Mouse (Mus musculus) c-Kit-negative CD71-positive TER-119-positive erythroid progenitor cells, embryonic 14.5 days (primary cell): Measurements from ENCODE around the gene Snw1.
A peak's percentile ranks its signal among the peaks of the same experiment; 100 is the strongest.
"Not testable (repeated sequence)": the region's sequence is repeated elsewhere in the genome, so short reads cannot be mapped to it uniquely, and the experiment has no call there.

ENCODE experiments used
- DNase-seq: peaks from one replicate; pipeline ENCODE4 v3.0.0-alpha.2; 2013; ENCODE audit warnings: low read depth, low spot score

Gene Snw1

GRCm38 (mm10) chr12:87471964-87472786, at the start of gene Snw1:
Gene Snw1, minus strand, starts transcription at chr12:87472274.
- peak; percentile 87 for DNase-seq

- not testable (repeated sequence) for DNase-seq
Measured at GRCm38 (mm10) chr12:87519616-87520015, 47.5 kb upstream of the Snw1 start.

GRCm38 (mm10) chr12:87514016-87514415, 41.9 kb upstream of the Snw1 start, which contains the start of gene Gm8300:
Gene Gm8300, plus strand, starts transcription at chr12:87514316.
- not testable (repeated sequence) for DNase-seq

- DNase-seq = not testable (repeated sequence)
Measured at GRCm38 (mm10) chr12:87494421-87494820, 22.3 kb upstream of the Snw1 start, which contains the start of gene Gm5788. Gene Gm5788, plus strand, starts transcription at chr12:87494721.

- DNase-seq = not testable (repeated sequence)
Measured at GRCm38 (mm10) chr12:87488683-87489082, 16.6 kb upstream of the Snw1 start.

GRCm38 (mm10) chr12:87482482-87482881, 10.4 kb upstream of the Snw1 start:
- not testable (repeated sequence) for DNase-seq

GRCm38 (mm10) chr12:87474756-87475155, 2.7 kb upstream of the Snw1 start:
- DNase-seq = no peak

- DNase-seq = no peak
Measured at GRCm38 (mm10) chr12:87471421-87471963, 582 bp downstream of the Snw1 start.

GRCm38 (mm10) chr12:87470263-87471136, 1.6 kb downstream of the Snw1 start:
- no peak for DNase-seq

GRCm38 (mm10) chr12:87464678-87465297, 7.3 kb downstream of the Snw1 start:
- peak; percentile 11 for DNase-seq

- no peak for DNase-seq
Measured at GRCm38 (mm10) chr12:87449456-87449855, 22.6 kb downstream of the Snw1 start.

- DNase-seq = peak; percentile 5
Measured at GRCm38 (mm10) chr12:87444211-87444610, 27.9 kb downstream of the Snw1 start.

- peak; percentile 77 for DNase-seq
Measured at GRCm38 (mm10) chr12:87443700-87444122, 28.4 kb downstream of the Snw1 start, which contains the start of the genes Slirp and Alkbh1. Gene Slirp, plus strand, starts transcription at chr12:87443896. Gene Alkbh1, minus strand, starts transcription at chr12:87444017.

- peak; percentile 15 for DNase-seq
Measured at GRCm38 (mm10) chr12:87443115-87443699, 28.9 kb downstream of the Snw1 start.

- peak; percentile 9 for DNase-seq
Measured at GRCm38 (mm10) chr12:87442177-87443114, 29.6 kb downstream of the Snw1 start.

GRCm38 (mm10) chr12:87428885-87429284, 43.2 kb downstream of the Snw1 start:
- no peak for DNase-seq

GRCm38 (mm10) chr12:87428295-87428694, 43.8 kb downstream of the Snw1 start:
- no peak for DNase-seq

- DNase-seq = no peak
Measured at GRCm38 (mm10) chr12:87426354-87427031, 45.6 kb downstream of the Snw1 start.

GRCm38 (mm10) chr12:87424516-87424915, 47.6 kb downstream of the Snw1 start:
- DNase-seq = no peak
